In genomic region chr2:167599917-167600316, GRCm38 (mm10) we compare ENCODE assay signal across 24 mouse cellular contexts. TPM values are rescaled to one million over a fixed set of nuclear protein-coding genes. Genes with fewer than 3 reads are reported as not detected.
DNase-seq lines count a peak whose midpoint lies in the region; ATAC-seq and TF ChIP-seq lines count a peak whose summit lies in the region.
"Had no signal": no experiment of that assay in that cellular context is flagged by ENCODE, and none has a peak within 500 bp of the region (broad histone marks: within the 10 kb centered on the region; RNA-seq: fewer than 3 reads in every experiment).

No protein-coding gene starts in this region.

- H3K36me3 ChIP-seq in kidney, embryonic 15.5 days = no peaks in the 10 kb centered on the region
- no peaks in the 10 kb centered on the region for H3K36me3 ChIP-seq in embryonic facial prominence, embryonic 13.5 days
- no peaks in the 10 kb centered on the region for H3K36me3 ChIP-seq in lung, embryonic 14.5 days (ENCODE audit: insufficient read depth)
- no peaks in the 10 kb centered on the region for H3K36me3 ChIP-seq in intestine, postnatal 0 days (ENCODE audit: control insufficient read depth, insufficient read depth)
- H3K36me3 ChIP-seq: midbrain, embryonic 10.5 days; midbrain, embryonic 15.5 days; stomach, embryonic 15.5 days had no signal

- H3K4me2 ChIP-seq in kidney, embryonic 15.5 days = no peak overlapping the region
- no peak overlapping the region for H3K4me2 ChIP-seq in embryonic facial prominence, embryonic 13.5 days
- no peak overlapping the region for H3K4me2 ChIP-seq in lung, embryonic 14.5 days
- H3K4me2 ChIP-seq in intestine, postnatal 0 days (replicated peaks; ENCODE audit: low read depth) = no peak overlapping the region
- H3K4me2 ChIP-seq: liver, embryonic 11.5 days; midbrain, embryonic 15.5 days; stomach, embryonic 15.5 days had no signal

- DNase-seq in kidney, postnatal 10 days = peak; percentile 60
- DNase-seq in lung, embryonic 14.5 days = peak; percentile 66
- DNase-seq in lung, postnatal 25 days (ENCODE audit: low spot score) = peak; percentile 67
- DNase-seq in layer of hippocampus, postnatal 36 days = no peak
- no peak for DNase-seq in gastrocnemius, postnatal 25 days
- DNase-seq: adrenal gland, postnatal 14 days; cerebellum, adult 11-12 months; cerebellum, adult 9-11 months; embryo, embryonic 11 days; forebrain, postnatal 0 days; heart, postnatal 14 days; kidney, adult 2 months; right cerebral cortex, postnatal 25 days; thymus, postnatal 25 days had no signal

- no peak overlapping the region for H3K9ac ChIP-seq in kidney, embryonic 15.5 days
- H3K9ac ChIP-seq in embryonic facial prominence, embryonic 13.5 days = 0 out of 2 replicates have a peak overlapping the region, but pooled peaks have one; percentile 32
- H3K9ac ChIP-seq in lung, embryonic 14.5 days = no peak overlapping the region
- no peak overlapping the region for H3K9ac ChIP-seq in intestine, postnatal 0 days (ENCODE audit: low read depth, low read length)
- H3K9ac ChIP-seq: forebrain, postnatal 0 days; midbrain, embryonic 15.5 days; stomach, embryonic 15.5 days had no signal

- H3K9me3 ChIP-seq in kidney, embryonic 15.5 days (replicated peaks) = no peaks in the 10 kb centered on the region
- H3K9me3 ChIP-seq in embryonic facial prominence, embryonic 13.5 days = no peaks in the 10 kb centered on the region
- no peaks in the 10 kb centered on the region for H3K9me3 ChIP-seq in lung, embryonic 14.5 days (ENCODE audit: low read depth, low read length)
- H3K9me3 ChIP-seq in intestine, postnatal 0 days (ENCODE audit: control insufficient read depth) = no peaks in the 10 kb centered on the region
- H3K9me3 ChIP-seq: midbrain, embryonic 10.5 days; midbrain, embryonic 15.5 days; stomach, embryonic 15.5 days had no signal

- 61% methylated on average over 6 of the region's 6 CpGs for WGBS in kidney, embryonic 15.5 days
- 63% methylated on average over 6 of the region's 6 CpGs for WGBS in embryonic facial prominence, embryonic 13.5 days
- 62% methylated on average over 6 of the region's 6 CpGs for WGBS in lung, embryonic 14.5 days
- WGBS in intestine, postnatal 0 days = 63% methylated on average over 6 of the region's 6 CpGs

- H3K4me3 ChIP-seq in kidney, embryonic 15.5 days (replicated peaks) = no peak overlapping the region
- no peak overlapping the region for H3K4me3 ChIP-seq in embryonic facial prominence, embryonic 13.5 days
- no peak overlapping the region for H3K4me3 ChIP-seq in lung, embryonic 14.5 days (ENCODE audit: low read depth, low read length)
- H3K4me3 ChIP-seq in intestine, postnatal 0 days (ENCODE audit: low read depth, low read length) = no peak overlapping the region
- H3K4me3 ChIP-seq: layer of hippocampus, adult 2 months; midbrain, embryonic 10.5 days; midbrain, embryonic 15.5 days; stomach, embryonic 15.5 days had no signal

- no peak for TF ChIP-seq CTCF in lung, embryonic 14.5 days (IDR thresholded peaks at IDR 0.05; ENCODE audit: low read depth)
- no peak for TF ChIP-seq CTCF in intestine, postnatal 0 days (IDR thresholded peaks at IDR 0.05; ENCODE audit: low read depth)

- no peak for ATAC-seq in kidney, embryonic 15.5 days (replicated peaks; ENCODE audit: low FRiP score)
- no peak for ATAC-seq in embryonic facial prominence, embryonic 13.5 days (ENCODE audit: insufficient number of reproducible peaks, insufficient read depth, low FRiP score, low TSS enrichment, low read depth)
- no peak for ATAC-seq in lung, embryonic 14.5 days (ENCODE audit: insufficient read depth)
- no peak for ATAC-seq in intestine, postnatal 0 days
- ATAC-seq: forebrain, postnatal 0 days; hindbrain, embryonic 16.5 days; midbrain, embryonic 15.5 days had no signal

- peaks cover 60% of the 10 kb centered on the region for H3K4me1 ChIP-seq in kidney, embryonic 15.5 days
- H3K4me1 ChIP-seq in embryonic facial prominence, embryonic 13.5 days = peaks cover 79% of the 10 kb centered on the region
- H3K4me1 ChIP-seq in lung, embryonic 14.5 days (ENCODE audit: insufficient read depth) = peaks cover 38% of the 10 kb centered on the region
- H3K4me1 ChIP-seq in intestine, postnatal 0 days (replicated peaks; ENCODE audit: control insufficient read depth, insufficient read depth, low read length) = no peaks in the 10 kb centered on the region

- no peak overlapping the region for H3K27ac ChIP-seq in kidney, embryonic 15.5 days
- no peak overlapping the region for H3K27ac ChIP-seq in embryonic facial prominence, embryonic 13.5 days
- H3K27ac ChIP-seq in lung, embryonic 14.5 days (ENCODE audit: low read depth) = 0 out of 2 replicates have a peak overlapping the region, but pooled peaks have one; percentile 20
- no peak overlapping the region for H3K27ac ChIP-seq in intestine, postnatal 0 days (ENCODE audit: low read depth, low read length)
- H3K27ac ChIP-seq: kidney, postnatal 0 days; layer of hippocampus, adult 2 months; midbrain, embryonic 10.5 days; midbrain, embryonic 15.5 days; stomach, embryonic 15.5 days had no signal

- no peaks in the 10 kb centered on the region for H3K27me3 ChIP-seq in kidney, embryonic 15.5 days
- no peaks in the 10 kb centered on the region for H3K27me3 ChIP-seq in embryonic facial prominence, embryonic 13.5 days
- no peaks in the 10 kb centered on the region for H3K27me3 ChIP-seq in lung, embryonic 14.5 days (ENCODE audit: insufficient read depth, low read length)
- peaks cover 3% of the 10 kb centered on the region; the same call in 1 of the 2 replicates for H3K27me3 ChIP-seq in intestine, postnatal 0 days (replicated peaks; ENCODE audit: control insufficient read depth, insufficient read depth, low read length)
- H3K27me3 ChIP-seq: midbrain, embryonic 15.5 days had no signal

RNA-seq across cellular contexts. Expression of gene Ube2v1, which starts 32.0 kb away (rescaled TPM):
- polyA plus RNA-seq in kidney, embryonic 15.5 days (2015; fragmentation: Nextera tagmentation; extraction: Ambion mirVana) = 284 and 313 TPM in 2 replicates
- polyA plus RNA-seq in embryonic facial prominence, embryonic 13.5 days (2015; fragmentation: Nextera tagmentation; extraction: Ambion mirVana) = 243 and 262 TPM in 2 replicates
- polyA plus RNA-seq in lung, embryonic 14.5 days (2014; fragmentation: Nextera tagmentation; extraction: Ambion mirVana) = 275 and 293 TPM in 2 replicates
- 173 and 174 TPM in 2 replicates for polyA plus RNA-seq in intestine, postnatal 0 days (2015; fragmentation: Nextera tagmentation; extraction: Ambion mirVana)
- 100 to 1,000 TPM; 208 to 231 TPM for total RNA-seq in layer of hippocampus, postnatal 36 days (2021)
- 100 to 1,000 TPM; 157 to 160 TPM for total RNA-seq in gastrocnemius, postnatal 25 days (2021)

Comparison
In these comparisons a context has a peak if more than half of its experiments do, and no peak if none do; other contexts are left out.
1. DNase-seq: peak in kidney, postnatal 10 days (single experiment), lung, embryonic 14.5 days (single experiment) and lung, postnatal 25 days (single experiment); none in layer of hippocampus, postnatal 36 days (0 of 2) and gastrocnemius, postnatal 25 days (single experiment).